Mouse (Mus musculus): ENCODE measurements around the gene 4930404N11Rik. TPM values are rescaled to one million over a fixed set of nuclear protein-coding genes. Genes with fewer than 3 reads are reported as not detected.

Gene 4930404N11Rik
- polyA plus RNA-seq (2012; rRNA removed) = 0.16 and 0.61 TPM in 2 replicates

GRCm38 (mm10) chr10:81365672-81366476 is at the start of gene 4930404N11Rik:
Gene 4930404N11Rik (minus strand): TSS chr10:81365816.
- no peaks in the 10 kb centered on the region for H3K36me3 ChIP-seq (ENCODE audit: control insufficient read depth, insufficient read depth, low read length)
- DNase-seq = no peak
- TF ChIP-seq POLR2A (IDR thresholded peaks at IDR 0.05; ENCODE audit: low read depth, low read length) = no peak
- TF ChIP-seq CTCF (conservative IDR thresholded peaks at IDR 0.05; ENCODE audit: insufficient read depth, insufficient read length, low read depth, low read length) = no peak
- no peaks in the 10 kb centered on the region for H3K27me3 ChIP-seq (replicated peaks; ENCODE audit: control insufficient read depth, insufficient read depth, low read length)
- H3K4me1 ChIP-seq (ENCODE audit: control insufficient read depth, insufficient read depth, low read length) = no peaks in the 10 kb centered on the region
- WGBS = 43% methylated on average over 12 of the region's 12 CpGs
- no peak within 1 kb of the TSS for H3K4me3 ChIP-seq (ENCODE audit: insufficient read depth, low read depth, low read length)
- no peak within 1 kb of the TSS for H3K27ac ChIP-seq (ENCODE audit: insufficient read depth, low read depth, low read length)

GRCm38 (mm10) chr10:81415146-81415545 is 49.5 kb upstream of the 4930404N11Rik start:
- no peaks in the 10 kb centered on the region for H3K27me3 ChIP-seq (replicated peaks; ENCODE audit: control insufficient read depth, insufficient read depth, low read length)
- H3K4me1 ChIP-seq (ENCODE audit: control insufficient read depth, insufficient read depth, low read length) = peaks cover 82% of the 10 kb centered on the region
- DNase-seq = no peak
- WGBS = 59% methylated on average over 5 of the region's 5 CpGs
- no peak overlapping the region for H3K4me3 ChIP-seq (ENCODE audit: insufficient read depth, low read depth, low read length)
- H3K27ac ChIP-seq (ENCODE audit: insufficient read depth, low read depth, low read length) = peak overlapping the region; percentile 90
- no peak for TF ChIP-seq CTCF (conservative IDR thresholded peaks at IDR 0.05; ENCODE audit: insufficient read depth, insufficient read length, low read depth, low read length)
- TF ChIP-seq POLR2A (IDR thresholded peaks at IDR 0.05; ENCODE audit: low read depth, low read length) = no peak
- H3K36me3 ChIP-seq (ENCODE audit: control insufficient read depth, insufficient read depth, low read length) = no peaks in the 10 kb centered on the region

- Histone ChIP-seq H3K4me1 (ENCODE audit: control insufficient read depth, insufficient read depth, low read length) (peaks cover 83% of the 10 kb centered on the region), H3K27me3 (replicated peaks; ENCODE audit: control insufficient read depth, insufficient read depth, low read length) (no peaks in the 10 kb centered on the region), H3K36me3 (ENCODE audit: control insufficient read depth, insufficient read depth, low read length) (no peaks in the 10 kb centered on the region), H3K4me3 (ENCODE audit: insufficient read depth, low read depth, low read length) (no peak overlapping the region), H3K27ac (ENCODE audit: insufficient read depth, low read depth, low read length) (peak overlapping the region; percentile 97)
- peak; percentile 77 for DNase-seq
- TF ChIP-seq POLR2A (IDR thresholded peaks at IDR 0.05; ENCODE audit: low read depth, low read length) = no peak
- no peak for TF ChIP-seq CTCF (conservative IDR thresholded peaks at IDR 0.05; ENCODE audit: insufficient read depth, insufficient read length, low read depth, low read length)
Measured at GRCm38 (mm10) chr10:81414682-81415081, 49.1 kb upstream of the 4930404N11Rik start.

GRCm38 (mm10) chr10:81413310-81414261 is 48.0 kb upstream of the 4930404N11Rik start:
- Histone ChIP-seq H3K4me1 (ENCODE audit: control insufficient read depth, insufficient read depth, low read length) (peaks cover 81% of the 10 kb centered on the region), H3K36me3 (ENCODE audit: control insufficient read depth, insufficient read depth, low read length) (no peaks in the 10 kb centered on the region), H3K27ac (ENCODE audit: insufficient read depth, low read depth, low read length) (peak overlapping the region; percentile 97), H3K4me3 (ENCODE audit: insufficient read depth, low read depth, low read length) (peak overlapping the region; percentile 49), H3K27me3 (replicated peaks; ENCODE audit: control insufficient read depth, insufficient read depth, low read length) (no peaks in the 10 kb centered on the region)
- 18% methylated on average over 26 of the region's 26 CpGs for WGBS
- peak; percentile 95 for DNase-seq
- TF ChIP-seq CTCF (conservative IDR thresholded peaks at IDR 0.05; ENCODE audit: insufficient read depth, insufficient read length, low read depth, low read length) (no peak), POLR2A (IDR thresholded peaks at IDR 0.05; ENCODE audit: low read depth, low read length) (peak; percentile 6)

- H3K27me3 ChIP-seq (replicated peaks; ENCODE audit: control insufficient read depth, insufficient read depth, low read length) = no peaks in the 10 kb centered on the region
- peak overlapping the region; percentile 97 for H3K27ac ChIP-seq (ENCODE audit: insufficient read depth, low read depth, low read length)
- H3K4me1 ChIP-seq (ENCODE audit: control insufficient read depth, insufficient read depth, low read length) = peaks cover 85% of the 10 kb centered on the region
- no peak for TF ChIP-seq POLR2A (IDR thresholded peaks at IDR 0.05; ENCODE audit: low read depth, low read length)
- no peak for TF ChIP-seq CTCF (conservative IDR thresholded peaks at IDR 0.05; ENCODE audit: insufficient read depth, insufficient read length, low read depth, low read length)
- DNase-seq = no peak
- WGBS = 68% methylated on average over 16 of the region's 16 CpGs
- no peaks in the 10 kb centered on the region for H3K36me3 ChIP-seq (ENCODE audit: control insufficient read depth, insufficient read depth, low read length)
- H3K4me3 ChIP-seq (ENCODE audit: insufficient read depth, low read depth, low read length) = no peak overlapping the region
Measured at GRCm38 (mm10) chr10:81412586-81413309, 47.1 kb upstream of the 4930404N11Rik start.

GRCm38 (mm10) chr10:81411471-81412400 is 46.1 kb upstream of the 4930404N11Rik start:
- DNase-seq = peak; percentile 93
- Histone ChIP-seq H3K36me3 (ENCODE audit: control insufficient read depth, insufficient read depth, low read length) (no peaks in the 10 kb centered on the region; the same call in 1 of the 2 replicates), H3K4me3 (ENCODE audit: insufficient read depth, low read depth, low read length) (no peak overlapping the region), H3K27me3 (replicated peaks; ENCODE audit: control insufficient read depth, insufficient read depth, low read length) (no peaks in the 10 kb centered on the region), H3K4me1 (ENCODE audit: control insufficient read depth, insufficient read depth, low read length) (peaks cover 80% of the 10 kb centered on the region), H3K27ac (ENCODE audit: insufficient read depth, low read depth, low read length) (peak overlapping the region; percentile 97)
- TF ChIP-seq CTCF (conservative IDR thresholded peaks at IDR 0.05; ENCODE audit: insufficient read depth, insufficient read length, low read depth, low read length) (no peak), POLR2A (IDR thresholded peaks at IDR 0.05; ENCODE audit: low read depth, low read length) (no peak)
- WGBS = 11% methylated on average over 18 of the region's 18 CpGs

Data from kidney, adult 2 months (tissue).